Mouse (Mus musculus): ENCODE data around the gene Ghrl. TPM values are rescaled to one million over a fixed set of nuclear protein-coding genes. Genes with fewer than 3 reads are reported as not detected.
"Not testable (repeated sequence)": the region's sequence is repeated elsewhere in the genome, so short reads cannot be mapped to it uniquely, and the experiment has no call there.

Gene Ghrl
- polyA plus RNA-seq, 1 experiment from 2014 or later = not detected

- no peaks in the 10 kb centered on the region for H3K9me3 ChIP-seq
- no peak overlapping the region for H3K9ac ChIP-seq
- H3K27ac ChIP-seq = no peak overlapping the region
- ATAC-seq (ENCODE audit: borderline replicate concordance, extremely low read depth, low FRiP score, low TSS enrichment) = no peak
- H3K4me2 ChIP-seq = no peak overlapping the region
- no peak overlapping the region for H3K4me3 ChIP-seq
- H3K36me3 ChIP-seq = peaks cover 46% of the 10 kb centered on the region
- no peaks in the 10 kb centered on the region for H3K27me3 ChIP-seq
- H3K4me1 ChIP-seq = peaks cover 13% of the 10 kb centered on the region
- WGBS = 91% methylated on average over 9 of the region's 9 CpGs
Measured at GRCm38 (mm10) chr6:113737318-113738046, 17.8 kb upstream of the Ghrl start.

GRCm38 (mm10) chr6:113731296-113731695, 11.6 kb upstream of the Ghrl start:
- no peak overlapping the region for H3K4me2 ChIP-seq
- 86% methylated on average over 3 of the region's 3 CpGs for WGBS
- H3K4me1 ChIP-seq = no peaks in the 10 kb centered on the region
- H3K9ac ChIP-seq = no peak overlapping the region
- H3K9me3 ChIP-seq = no peaks in the 10 kb centered on the region
- H3K36me3 ChIP-seq = peaks cover 90% of the 10 kb centered on the region
- ATAC-seq (ENCODE audit: borderline replicate concordance, extremely low read depth, low FRiP score, low TSS enrichment) = no peak
- no peak overlapping the region for H3K27ac ChIP-seq
- H3K4me3 ChIP-seq = no peak overlapping the region
- H3K27me3 ChIP-seq = no peaks in the 10 kb centered on the region

DNA sequence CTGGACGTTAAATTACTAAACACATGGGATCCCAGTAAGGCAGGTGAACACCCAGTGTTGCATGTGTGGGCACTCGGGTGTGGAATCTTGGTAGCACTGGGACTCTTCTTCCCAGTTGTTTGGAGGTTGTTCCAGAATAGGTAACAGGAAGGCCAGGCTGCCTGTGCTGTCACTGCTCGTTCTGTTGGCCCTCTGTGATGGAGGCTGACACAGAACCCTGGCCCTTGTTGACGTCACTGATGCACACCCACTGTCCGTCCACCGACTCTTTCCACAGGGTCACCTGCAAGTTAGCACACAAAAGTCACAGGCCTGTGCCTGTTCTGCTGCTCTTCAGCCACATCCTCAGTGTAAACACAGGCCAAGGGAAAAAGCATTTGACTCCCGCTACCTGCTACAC, 8.5 kb upstream of the Ghrl start:
- Histone ChIP-seq H3K9ac (no peak overlapping the region), H3K27me3 (no peaks in the 10 kb centered on the region), H3K9me3 (no peaks in the 10 kb centered on the region), H3K4me1 (no peaks in the 10 kb centered on the region), H3K36me3 (peaks cover 70% of the 10 kb centered on the region), H3K4me2 (no peak overlapping the region), H3K27ac (no peak overlapping the region), H3K4me3 (no peak overlapping the region)
- ATAC-seq (ENCODE audit: borderline replicate concordance, extremely low read depth, low FRiP score, low TSS enrichment) = no peak
- WGBS = 90% methylated on average over 7 of the region's 7 CpGs

- Histone ChIP-seq H3K4me3 (no peak overlapping the region), H3K36me3 (peaks cover 38% of the 10 kb centered on the region), H3K4me2 (no peak overlapping the region), H3K27ac (no peak overlapping the region), H3K9ac (no peak overlapping the region), H3K9me3 (no peaks in the 10 kb centered on the region), H3K4me1 (no peaks in the 10 kb centered on the region), H3K27me3 (no peaks in the 10 kb centered on the region)
- 72% methylated on average over 4 of the region's 4 CpGs for WGBS
- no peak for ATAC-seq (ENCODE audit: borderline replicate concordance, extremely low read depth, low FRiP score, low TSS enrichment)
Measured at GRCm38 (mm10) chr6:113721061-113721460, 1.4 kb upstream of the Ghrl start.

DNA sequence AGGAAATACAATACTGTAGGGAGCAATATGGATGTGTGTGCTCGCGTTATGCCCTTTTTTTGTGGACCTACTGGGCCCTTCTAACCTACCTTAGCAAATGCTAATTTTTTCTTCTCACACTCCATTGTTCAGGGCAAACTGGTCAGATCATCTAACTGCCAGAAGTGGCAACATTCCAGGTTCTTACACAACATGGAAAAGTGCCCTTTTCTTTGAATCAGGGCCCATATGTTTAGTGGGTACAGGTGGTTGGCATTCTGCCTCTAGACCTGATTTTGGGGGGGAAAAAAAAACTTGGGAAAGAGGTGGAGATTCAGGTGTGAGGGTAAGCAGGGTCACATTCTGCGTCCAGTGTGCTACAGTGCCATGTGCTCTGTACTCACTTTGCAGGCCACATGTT, 2.1 kb downstream of the Ghrl start:
- no peak overlapping the region for H3K27ac ChIP-seq
- peaks cover 63% of the 10 kb centered on the region for H3K36me3 ChIP-seq
- ATAC-seq (ENCODE audit: borderline replicate concordance, extremely low read depth, low FRiP score, low TSS enrichment) = no peak
- no peak overlapping the region for H3K4me2 ChIP-seq
- H3K9me3 ChIP-seq = no peaks in the 10 kb centered on the region
- H3K9ac ChIP-seq = no peak overlapping the region
- no peak overlapping the region for H3K4me3 ChIP-seq
- no peaks in the 10 kb centered on the region for H3K4me1 ChIP-seq
- H3K27me3 ChIP-seq = no peaks in the 10 kb centered on the region
- WGBS = 86% methylated on average over 3 of the region's 3 CpGs

GRCm38 (mm10) chr6:113714797-113715196, 4.9 kb downstream of the Ghrl start:
- no peaks in the 10 kb centered on the region for H3K9me3 ChIP-seq
- no peak overlapping the region for H3K9ac ChIP-seq
- ATAC-seq (ENCODE audit: borderline replicate concordance, extremely low read depth, low FRiP score, low TSS enrichment) = no peak
- no peak overlapping the region for H3K4me3 ChIP-seq
- H3K4me2 ChIP-seq = no peak overlapping the region
- no peaks in the 10 kb centered on the region for H3K27me3 ChIP-seq
- H3K36me3 ChIP-seq = peaks cover 75% of the 10 kb centered on the region
- H3K4me1 ChIP-seq = no peaks in the 10 kb centered on the region
- 48% methylated on average over 1 of the region's 1 CpGs for WGBS
- H3K27ac ChIP-seq = no peak overlapping the region

DNA sequence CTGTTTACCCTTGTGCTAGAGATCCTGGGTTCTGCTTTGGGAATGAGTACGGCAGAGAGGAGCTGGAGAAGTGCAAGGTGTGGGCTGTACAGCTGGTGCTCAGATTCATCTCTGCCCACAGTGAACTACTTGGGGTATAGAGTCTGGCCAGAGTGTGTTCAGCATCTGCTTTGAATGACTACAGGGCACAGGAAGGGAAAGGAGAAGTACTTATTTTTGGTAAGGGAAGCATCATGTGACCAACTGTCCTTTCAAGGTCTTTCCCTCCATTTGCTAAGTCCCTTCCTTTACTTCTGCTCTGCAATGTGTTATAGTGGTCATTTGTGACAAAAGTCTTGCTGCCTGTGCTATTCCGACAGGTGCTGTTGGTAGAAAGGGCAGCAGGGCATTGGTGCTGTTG, 5.4 kb downstream of the Ghrl start:
- 85% methylated on average over 2 of the region's 2 CpGs for WGBS
- H3K27ac ChIP-seq = no peak overlapping the region
- no peak overlapping the region for H3K4me3 ChIP-seq
- no peak overlapping the region for H3K4me2 ChIP-seq
- no peaks in the 10 kb centered on the region for H3K4me1 ChIP-seq
- H3K27me3 ChIP-seq = no peaks in the 10 kb centered on the region
- no peak for ATAC-seq (ENCODE audit: borderline replicate concordance, extremely low read depth, low FRiP score, low TSS enrichment)
- H3K36me3 ChIP-seq = peaks cover 78% of the 10 kb centered on the region
- no peaks in the 10 kb centered on the region for H3K9me3 ChIP-seq
- no peak overlapping the region for H3K9ac ChIP-seq

- H3K27me3 ChIP-seq; H3K4me2 ChIP-seq; H3K4me1 ChIP-seq; H3K27ac ChIP-seq; H3K9ac ChIP-seq; ATAC-seq (ENCODE audit: borderline replicate concordance, extremely low read depth, low FRiP score, low TSS enrichment); H3K9me3 ChIP-seq; H3K4me3 ChIP-seq: not testable (repeated sequence)
- peaks cover 84% of the 10 kb centered on the region for H3K36me3 ChIP-seq
- WGBS = 89% methylated on average over 5 of the region's 5 CpGs
Measured at GRCm38 (mm10) chr6:113713389-113713788, 6.3 kb downstream of the Ghrl start.

GRCm38 (mm10) chr6:113712718-113713117, 7.0 kb downstream of the Ghrl start:
- H3K27ac ChIP-seq = no peak overlapping the region
- H3K4me2 ChIP-seq = no peak overlapping the region
- H3K9me3 ChIP-seq = no peaks in the 10 kb centered on the region
- no peaks in the 10 kb centered on the region for H3K27me3 ChIP-seq
- H3K36me3 ChIP-seq = peaks cover 91% of the 10 kb centered on the region
- no peak for ATAC-seq (ENCODE audit: borderline replicate concordance, extremely low read depth, low FRiP score, low TSS enrichment)
- H3K9ac ChIP-seq = no peak overlapping the region
- H3K4me3 ChIP-seq = no peak overlapping the region
- no peaks in the 10 kb centered on the region for H3K4me1 ChIP-seq
- WGBS = 87% methylated on average over 3 of the region's 3 CpGs

GRCm38 (mm10) chr6:113697222-113698205, 22.2 kb downstream of the Ghrl start:
- under 1% methylated on average over 95 of the region's 113 CpGs for WGBS
- Histone ChIP-seq H3K9me3 (no peaks in the 10 kb centered on the region), H3K4me1 (peaks cover 23% of the 10 kb centered on the region), H3K36me3 (peaks cover 20% of the 10 kb centered on the region), H3K27me3 (no peaks in the 10 kb centered on the region), H3K27ac (peak overlapping the region; percentile 96), H3K9ac (peak overlapping the region; percentile 73), H3K4me3 (peak overlapping the region; percentile 93), H3K4me2 (peak overlapping the region; percentile 96)
- ATAC-seq (ENCODE audit: borderline replicate concordance, extremely low read depth, low FRiP score, low TSS enrichment) = peak; percentile 59

- H3K27ac ChIP-seq = peak within 1 kb of the TSS; percentile 96
- peak within 1 kb of the TSS; percentile 93 for H3K4me3 ChIP-seq
- under 1% methylated on average over 46 of the region's 58 CpGs for WGBS
- peak within 1 kb of the TSS; percentile 96 for H3K4me2 ChIP-seq
- no peaks in the 10 kb centered on the region for H3K27me3 ChIP-seq
- H3K9me3 ChIP-seq = no peaks in the 10 kb centered on the region
- H3K4me1 ChIP-seq = peaks cover 23% of the 10 kb centered on the region
- H3K36me3 ChIP-seq = peaks cover 12% of the 10 kb centered on the region
- peak; percentile 98 for ATAC-seq (ENCODE audit: borderline replicate concordance, extremely low read depth, low FRiP score, low TSS enrichment)
- H3K9ac ChIP-seq = peak within 1 kb of the TSS; percentile 73
Measured at GRCm38 (mm10) chr6:113696582-113697221, 23.0 kb downstream of the Ghrl start, which contains the start of gene Tatdn2. Tatdn2 (plus strand) TSS chr6:113697050.

Data from lung, embryonic 15.5 days (tissue).